Comparison of ENCODE assay signal across 19 mouse cellular contexts in the genomic region with DNA sequence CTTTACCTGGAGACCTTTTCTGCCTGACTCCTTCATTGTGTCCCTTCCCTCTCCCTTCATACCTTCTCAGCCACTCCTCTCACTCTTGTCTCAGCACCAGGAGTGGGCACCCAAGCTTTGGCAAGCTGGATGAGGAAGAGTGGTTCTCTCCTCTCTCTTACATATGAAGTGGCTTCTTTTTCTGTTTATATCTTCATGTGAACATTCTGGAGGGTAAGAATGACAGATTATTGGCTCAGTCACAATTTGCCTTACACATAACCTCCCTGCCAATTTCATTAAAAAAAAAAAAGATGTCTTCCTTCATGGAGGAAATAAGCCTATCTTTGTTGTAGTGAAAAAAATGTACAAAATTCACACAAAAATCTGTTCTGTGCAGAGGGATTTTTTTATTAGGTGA.
"Had no signal": no experiment of that assay in that cellular context is flagged by ENCODE, and none has a peak within 500 bp of the region (broad histone marks: within the 10 kb centered on the region; RNA-seq: fewer than 3 reads in every experiment).

No protein-coding gene starts in this region.

- ATAC-seq: midbrain, embryonic 16.5 days had no signal

- H3K4me1 ChIP-seq: midbrain, embryonic 10.5 days; midbrain, embryonic 12.5 days; neural tube, embryonic 13.5 days had no signal

- H3K9me3 ChIP-seq: midbrain, embryonic 10.5 days; midbrain, embryonic 12.5 days; neural tube, embryonic 13.5 days; neural tube, embryonic 15.5 days had no signal

- H3K27ac ChIP-seq: midbrain, embryonic 10.5 days; midbrain, embryonic 12.5 days; neural tube, embryonic 13.5 days; neural tube, embryonic 15.5 days had no signal

- H3K9ac ChIP-seq: lung, embryonic 14.5 days; midbrain, embryonic 12.5 days; neural tube, embryonic 13.5 days; neural tube, embryonic 15.5 days had no signal

- DNase-seq: lung, adult 18-20 months; lung, embryonic 14.5 days; lung, postnatal 10 days; lung, postnatal 4 days; midbrain, embryonic 14.5 days; retina, postnatal 1 day; right cerebral cortex, adult 18-20 months; right cerebral cortex, postnatal 25 days; right cerebral cortex, postnatal 4 days; spleen, adult 18-20 months; thymus, adult 18-20 months; thymus, postnatal 14 days; thymus, postnatal 36 days had no signal

- H3K27me3 ChIP-seq: midbrain, embryonic 12.5 days; neural tube, embryonic 13.5 days; neural tube, embryonic 15.5 days had no signal

- H3K36me3 ChIP-seq: midbrain, embryonic 10.5 days; midbrain, embryonic 12.5 days; neural tube, embryonic 13.5 days; neural tube, embryonic 15.5 days had no signal

- H3K4me2 ChIP-seq: lung, embryonic 14.5 days; midbrain, embryonic 12.5 days; neural tube, embryonic 13.5 days; neural tube, embryonic 15.5 days had no signal

- H3K4me3 ChIP-seq: midbrain, embryonic 10.5 days; midbrain, embryonic 12.5 days; myocyte; neural tube, embryonic 13.5 days; neural tube, embryonic 15.5 days had no signal
